Mouse (Mus musculus): ENCODE measurements around the gene Bahd1.

Bahd1 gene

DNA sequence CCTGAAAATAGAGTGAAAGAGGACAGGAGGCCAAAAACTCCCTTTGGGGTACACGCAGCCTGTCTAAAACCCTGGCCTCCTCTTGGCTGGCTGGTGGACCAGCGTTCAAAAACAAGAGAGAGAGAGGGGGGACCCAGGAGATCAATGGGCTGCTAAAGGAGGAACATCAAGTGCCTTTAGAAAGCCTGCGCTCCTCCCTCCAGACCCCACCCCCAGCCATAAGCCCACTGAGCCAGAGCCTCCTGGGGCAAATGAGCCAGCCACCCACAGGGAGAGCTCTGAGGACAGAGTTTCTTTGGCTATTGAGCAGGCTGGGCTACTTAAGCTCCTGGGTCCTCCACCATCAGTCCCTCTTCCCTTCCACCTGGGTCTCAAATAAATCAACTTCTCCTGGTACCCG is 1.4 kb upstream of the Bahd1 start:
- DNase-seq (ENCODE audit: low read depth), result no peak

DNA sequence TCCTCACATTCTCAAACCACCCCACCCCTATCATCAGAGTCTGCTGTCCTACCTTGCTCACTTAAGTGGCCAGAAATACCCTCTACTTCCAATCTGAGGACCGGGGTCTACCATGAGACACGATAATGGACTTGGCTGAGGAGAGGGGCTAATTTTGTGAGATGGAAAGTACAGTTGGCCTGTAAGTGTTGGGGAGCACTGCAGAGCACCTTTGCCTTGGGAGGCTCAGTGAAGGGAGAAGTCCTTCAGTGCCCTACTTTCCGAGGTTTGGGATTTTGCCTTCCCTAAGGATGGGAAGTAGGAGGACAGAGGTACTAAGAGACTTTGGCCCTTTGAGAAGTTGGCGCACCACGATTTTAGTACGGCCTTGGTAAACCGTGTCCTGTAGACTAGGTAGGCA is 871 bp upstream of the Bahd1 start:
- DNase-seq (ENCODE audit: low read depth), result no peak

DNA sequence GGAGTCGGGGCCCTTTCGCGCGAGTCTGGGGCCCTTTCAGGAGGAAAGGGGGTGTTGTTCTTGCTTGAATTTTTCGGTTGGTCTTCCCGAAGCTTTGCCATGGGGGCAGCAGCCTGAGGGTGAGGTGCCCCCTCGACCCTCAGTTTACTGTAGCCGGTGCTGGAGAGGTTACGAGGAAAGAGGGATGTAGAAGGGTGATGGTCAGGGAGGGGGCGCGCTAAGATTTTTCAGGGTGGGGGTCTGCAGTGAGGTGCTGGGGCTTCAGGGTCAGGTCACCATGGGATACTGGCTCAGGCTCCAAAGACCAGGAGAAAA is 606 bp downstream of the Bahd1 start:
- DNase-seq (ENCODE audit: low read depth), result no peak

- peak; percentile 97 for DNase-seq (ENCODE audit: low read depth)
Observed at GRCm38 (mm10) chr2:118901175-118902031, 1.2 kb downstream of the Bahd1 start.

DNA sequence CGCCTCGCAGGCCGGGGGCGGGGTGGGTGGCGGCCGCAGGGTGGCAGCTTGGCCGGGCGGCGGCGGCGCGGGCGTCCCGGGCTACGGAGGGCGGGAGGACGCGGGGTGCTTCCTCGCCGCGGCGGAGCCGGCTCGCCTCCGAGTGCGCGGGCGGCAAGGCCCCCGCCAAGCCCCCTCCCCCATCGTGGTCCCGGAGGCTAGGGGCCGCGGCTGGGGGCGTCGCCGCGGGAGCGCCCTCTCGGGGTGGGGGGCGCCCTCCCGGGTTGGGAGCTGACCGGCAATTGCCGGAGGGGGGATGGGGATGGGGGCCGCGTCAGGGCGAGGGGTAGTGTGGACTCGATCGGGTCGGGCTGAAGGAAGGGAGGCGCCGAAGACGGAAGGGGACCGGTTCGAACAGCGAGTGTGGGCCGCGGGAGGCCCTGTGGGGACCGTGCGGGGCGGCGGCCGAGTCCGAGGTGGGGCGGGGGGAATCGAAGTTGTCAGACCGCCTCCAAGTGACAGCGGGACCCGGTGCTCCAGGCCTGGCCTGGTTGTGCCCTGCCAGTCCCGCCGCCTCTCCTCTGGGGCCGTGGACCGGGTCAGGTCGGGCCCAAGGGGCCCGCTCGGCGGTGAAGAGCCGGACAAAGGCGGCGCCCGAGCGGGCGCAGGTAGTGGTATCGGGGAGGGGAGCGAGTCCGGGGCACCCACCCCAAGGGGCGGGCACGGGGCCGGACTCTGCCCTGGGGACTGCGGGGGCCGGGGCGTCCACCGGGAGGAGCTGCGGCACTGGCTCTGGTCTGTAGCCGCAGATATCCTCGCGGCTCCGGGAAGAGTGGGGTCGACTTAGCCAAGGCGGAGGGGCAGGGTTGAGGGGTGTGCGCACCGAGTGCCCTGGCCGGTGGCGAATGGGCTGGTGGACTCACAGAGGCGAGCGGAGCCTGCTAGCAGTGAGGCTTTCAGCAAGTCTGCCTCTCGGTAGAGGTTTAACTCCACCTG is 2.2 kb downstream of the Bahd1 start:
- DNase-seq (ENCODE audit: low read depth), result peak; percentile 66

GRCm38 (mm10) chr2:118903333-118903741 is 3.2 kb downstream of the Bahd1 start:
- no peak for DNase-seq (ENCODE audit: low read depth)

DNA sequence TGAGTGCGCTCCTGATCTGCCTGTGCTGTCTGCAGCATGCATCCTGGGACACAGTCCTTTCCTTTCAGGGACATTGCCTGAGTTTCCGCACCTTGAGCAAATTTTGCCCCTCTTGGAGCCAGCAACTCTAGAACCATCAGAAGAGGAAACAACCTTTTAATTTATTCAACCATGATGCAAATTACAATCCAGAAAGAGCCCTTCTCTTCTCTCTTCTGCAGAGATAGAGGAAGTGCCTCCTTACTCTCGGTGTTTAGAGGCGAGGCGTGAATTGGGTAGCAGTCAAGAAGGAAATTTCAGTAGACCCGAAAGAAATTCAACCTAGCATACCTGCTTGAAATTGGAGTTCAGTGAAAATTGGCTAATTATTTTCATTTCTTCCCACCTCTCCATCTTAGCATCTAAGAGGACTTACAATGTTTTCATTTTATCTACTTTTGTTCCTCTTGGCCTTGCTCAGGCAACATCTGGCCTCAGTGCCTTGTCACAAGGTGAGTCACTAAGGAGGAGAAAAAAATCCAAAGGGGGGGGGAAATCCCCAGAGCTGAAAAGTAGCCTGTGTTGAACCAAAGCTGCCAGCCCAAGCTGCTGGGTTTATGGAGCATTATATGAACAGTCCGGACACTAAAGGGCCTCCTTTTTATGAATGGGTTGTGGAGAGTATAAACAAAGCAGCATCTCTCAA is 5.4 kb downstream of the Bahd1 start:
- peak; percentile 17 for DNase-seq (ENCODE audit: low read depth)

DNA sequence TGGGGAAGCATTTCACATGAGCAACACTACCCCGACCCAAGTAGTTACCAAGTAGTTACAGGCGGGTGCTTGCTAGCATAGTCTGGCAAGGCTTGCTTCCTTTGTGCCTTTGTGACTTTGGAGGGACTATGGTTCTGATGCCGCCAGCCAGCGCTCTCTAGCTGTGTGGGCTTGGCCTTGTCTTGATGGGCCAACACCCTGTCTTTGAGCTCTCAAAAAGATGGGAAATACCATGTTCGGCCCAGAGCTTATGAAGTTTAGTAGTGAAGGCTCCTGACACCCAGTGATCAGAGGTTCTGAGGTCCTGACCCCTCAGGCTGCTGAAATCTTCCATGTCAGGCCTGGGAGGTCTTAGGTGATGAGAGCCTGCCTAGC is 5.9 kb downstream of the Bahd1 start:
- no peak for DNase-seq (ENCODE audit: low read depth)

DNA sequence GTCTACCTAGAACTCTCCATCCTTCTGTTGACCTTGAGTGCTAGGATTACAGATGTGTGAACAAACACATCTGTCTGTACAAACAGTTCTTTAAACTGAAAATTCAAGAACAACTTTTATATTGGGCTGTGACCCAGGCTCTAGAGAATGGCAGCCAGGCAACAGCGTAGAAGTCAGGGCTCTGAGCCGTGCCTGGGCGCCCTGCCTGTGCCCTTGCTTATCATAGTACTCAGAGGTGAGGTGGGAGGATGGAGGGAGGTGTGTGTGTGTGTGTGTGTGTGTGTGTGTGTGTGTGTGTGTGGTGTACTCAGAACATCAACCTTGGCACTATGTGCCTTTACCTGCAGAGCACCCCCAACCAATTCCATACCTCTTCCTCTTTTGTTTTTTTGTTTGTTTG is 7.6 kb downstream of the Bahd1 start:
- DNase-seq (ENCODE audit: low read depth), result no peak

- DNase-seq (ENCODE audit: low read depth), result no peak
Observed at GRCm38 (mm10) chr2:118909151-118909550, 9.0 kb downstream of the Bahd1 start.

GRCm38 (mm10) chr2:118910605-118911278 is 10.6 kb downstream of the Bahd1 start:
- no peak for DNase-seq (ENCODE audit: low read depth)

DNA sequence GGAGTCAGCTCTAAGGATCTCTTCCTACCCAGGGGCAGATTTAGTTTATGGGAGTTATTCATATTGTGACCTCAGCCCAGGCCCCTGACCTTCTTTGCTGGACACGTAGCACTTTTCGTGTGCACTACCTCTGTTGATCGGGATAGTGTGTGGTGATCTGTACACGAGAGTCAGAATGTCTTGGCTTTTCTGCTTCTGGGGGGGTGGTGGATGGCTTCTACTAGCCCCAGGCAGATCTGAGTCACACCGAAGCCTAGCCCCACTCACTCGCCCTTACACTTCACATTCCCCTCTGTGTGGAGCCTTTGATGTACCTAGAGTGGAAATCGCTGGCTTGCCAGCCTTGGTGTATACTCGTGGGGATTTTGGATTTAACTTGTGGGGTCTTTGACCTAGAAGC is 12.5 kb downstream of the Bahd1 start:
- DNase-seq (ENCODE audit: low read depth), result peak; percentile 31

- peak; percentile 28 for DNase-seq (ENCODE audit: low read depth)
Observed at GRCm38 (mm10) chr2:118913551-118914276, 13.5 kb downstream of the Bahd1 start.

- no peak for DNase-seq (ENCODE audit: low read depth)
Observed at GRCm38 (mm10) chr2:118914685-118915084, 14.5 kb downstream of the Bahd1 start.

GRCm38 (mm10) chr2:118916436-118916835 is 16.3 kb downstream of the Bahd1 start:
- no peak for DNase-seq (ENCODE audit: low read depth)

DNA sequence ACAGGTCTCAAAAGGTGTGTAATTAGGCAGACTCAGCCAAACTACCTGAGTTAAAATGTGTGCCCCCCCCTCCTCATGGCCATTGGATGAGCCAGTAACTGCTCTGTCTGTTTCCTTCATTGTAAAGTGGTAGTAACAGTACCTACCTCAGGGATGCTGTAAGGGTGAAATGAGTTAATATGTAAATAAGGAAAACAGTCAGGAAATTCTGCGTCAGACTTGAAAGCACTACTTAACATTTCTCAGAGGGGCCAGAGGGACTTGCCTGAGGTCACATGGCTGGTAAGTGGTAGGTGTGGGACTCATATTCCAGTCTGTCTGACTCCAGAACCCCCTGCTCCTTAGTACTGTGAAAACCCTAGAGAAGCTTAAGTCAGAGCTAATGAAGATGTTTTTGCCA is 18.4 kb downstream of the Bahd1 start:
- DNase-seq (ENCODE audit: low read depth), result no peak

DNA sequence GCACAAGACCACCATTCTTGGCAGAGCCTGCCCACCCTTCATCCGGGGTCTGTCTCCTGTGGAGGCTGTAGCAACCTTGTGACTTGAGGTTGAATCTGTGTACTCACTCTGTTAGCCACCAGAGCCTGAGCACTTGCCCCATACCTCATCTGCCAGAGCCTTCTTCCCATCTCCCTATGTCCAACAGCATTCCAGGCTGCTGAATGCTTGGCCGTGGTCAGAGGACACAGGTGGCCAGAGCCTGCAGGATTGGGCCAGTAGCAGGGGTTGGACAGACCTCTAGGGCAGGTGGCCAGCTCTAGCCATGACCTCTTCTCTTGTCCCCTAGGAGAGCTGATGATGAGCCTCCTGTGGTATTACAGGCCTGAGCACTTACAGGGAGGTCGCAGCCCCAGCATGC is 20.3 kb downstream of the Bahd1 start:
- DNase-seq (ENCODE audit: low read depth), result no peak

GRCm38 (mm10) chr2:118925952-118926351 is 25.8 kb downstream of the Bahd1 start:
- no peak for DNase-seq (ENCODE audit: low read depth)

- peak; percentile 90 for DNase-seq (ENCODE audit: low read depth)
Observed at GRCm38 (mm10) chr2:118926361-118926997, 26.3 kb downstream of the Bahd1 start, which contains the start of gene Chst14. Gene Chst14 (plus strand): TSS chr2:118926496.

DNA sequence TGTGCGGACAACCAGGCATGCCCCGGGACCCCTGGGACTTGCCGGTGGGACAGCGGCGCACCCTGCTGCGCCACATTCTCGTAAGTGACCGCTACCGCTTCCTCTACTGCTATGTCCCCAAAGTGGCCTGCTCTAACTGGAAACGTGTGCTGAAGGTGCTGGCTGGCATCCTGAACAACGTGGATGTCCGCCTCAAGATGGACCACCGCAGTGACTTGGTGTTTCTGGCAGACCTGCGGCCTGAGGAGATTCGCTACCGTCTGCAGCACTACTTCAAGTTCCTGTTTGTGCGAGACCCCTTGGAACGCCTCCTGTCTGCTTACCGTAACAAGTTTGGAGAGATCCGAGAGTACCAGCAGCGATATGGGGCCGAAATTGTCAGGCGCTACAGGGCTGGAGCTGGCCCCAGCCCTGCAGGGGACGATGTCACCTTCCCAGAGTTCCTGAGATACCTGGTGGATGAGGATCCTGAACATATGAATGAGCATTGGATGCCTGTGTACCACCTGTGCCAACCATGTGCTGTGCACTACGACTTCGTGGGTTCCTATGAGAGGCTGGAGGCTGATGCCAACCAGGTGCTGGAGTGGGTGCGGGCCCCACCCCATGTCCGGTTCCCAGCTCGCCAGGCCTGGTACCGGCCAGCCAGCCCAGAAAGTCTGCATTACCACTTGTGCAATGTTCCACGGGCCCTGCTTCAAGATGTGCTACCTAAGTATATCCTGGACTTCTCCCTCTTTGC is 27.0 kb downstream of the Bahd1 start:
- peak; percentile 27 for DNase-seq (ENCODE audit: low read depth)
